Mouse (Mus musculus): ENCODE results near the gene Slc47a2. TPM values are rescaled to one million over a fixed set of nuclear protein-coding genes. Genes with fewer than 3 reads are reported as not detected.

The Slc47a2 gene
- polyA plus RNA-seq, 1 experiment from 2014 or later: 0.09 TPM

DNA sequence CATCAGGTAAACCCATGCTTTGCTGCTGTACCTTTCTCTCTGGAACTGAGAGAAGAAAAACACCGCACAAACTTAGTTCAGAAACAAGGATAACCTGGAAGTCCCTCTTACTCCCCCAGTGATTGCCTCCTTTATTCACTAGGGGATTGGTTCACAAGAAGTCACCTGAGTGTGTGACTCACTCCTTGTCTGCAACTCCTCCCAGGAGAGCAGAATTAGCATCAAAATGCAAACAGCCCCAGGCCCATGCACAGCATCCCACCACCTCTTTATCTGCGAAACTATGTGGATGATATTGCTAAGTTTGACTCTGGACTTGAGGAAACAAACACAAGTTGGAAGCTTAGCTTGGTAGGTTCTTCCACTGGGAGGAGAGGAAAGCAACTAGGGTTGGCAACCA, 45.3 kb downstream of the Slc47a2 start:
- H3K27ac ChIP-seq: no peak overlapping the region
- no peaks in the 10 kb centered on the region for H3K27me3 ChIP-seq
- H3K36me3 ChIP-seq: no peaks in the 10 kb centered on the region
- 92% methylated on average over 2 of the region's 2 CpGs for WGBS
- H3K9ac ChIP-seq: no peak overlapping the region
- no peaks in the 10 kb centered on the region for H3K9me3 ChIP-seq
- no peak overlapping the region for H3K4me3 ChIP-seq
- peaks cover 7% of the 10 kb centered on the region; the same call in 1 of the 2 replicates for H3K4me1 ChIP-seq (replicated peaks)
- no peak for ATAC-seq (ENCODE audit: low FRiP score)
- H3K4me2 ChIP-seq: no peak overlapping the region

DNA sequence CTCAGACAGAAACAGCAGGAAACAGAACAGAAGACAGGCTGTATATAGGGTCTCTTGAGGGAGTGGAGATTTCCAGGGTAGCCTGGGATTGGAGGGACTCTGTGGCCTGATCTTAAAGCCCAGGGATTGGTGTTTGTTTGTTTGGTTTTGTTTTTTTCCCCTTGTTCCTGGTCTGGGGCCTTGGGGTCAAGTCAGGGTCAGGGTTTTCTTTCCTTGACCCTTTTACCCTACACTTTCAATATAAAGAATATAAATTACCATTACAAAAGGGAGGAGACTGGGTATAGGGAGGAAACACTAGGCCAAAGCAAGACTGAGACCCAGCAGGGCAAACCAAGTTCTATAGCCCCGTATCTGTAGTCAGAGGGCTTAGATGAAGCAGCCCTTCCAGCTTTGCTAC, 46.1 kb downstream of the Slc47a2 start:
- Histone ChIP-seq H3K4me2 (no peak overlapping the region), H3K9ac (no peak overlapping the region), H3K36me3 (no peaks in the 10 kb centered on the region), H3K27me3 (no peaks in the 10 kb centered on the region), H3K9me3 (no peaks in the 10 kb centered on the region), H3K4me3 (no peak overlapping the region), H3K27ac (no peak overlapping the region), H3K4me1 (replicated peaks) (peaks cover 7% of the 10 kb centered on the region; the same call in 1 of the 2 replicates)
- 16% methylated on average over 1 of the region's 1 CpGs for WGBS
- ATAC-seq (ENCODE audit: low FRiP score): no peak

DNA sequence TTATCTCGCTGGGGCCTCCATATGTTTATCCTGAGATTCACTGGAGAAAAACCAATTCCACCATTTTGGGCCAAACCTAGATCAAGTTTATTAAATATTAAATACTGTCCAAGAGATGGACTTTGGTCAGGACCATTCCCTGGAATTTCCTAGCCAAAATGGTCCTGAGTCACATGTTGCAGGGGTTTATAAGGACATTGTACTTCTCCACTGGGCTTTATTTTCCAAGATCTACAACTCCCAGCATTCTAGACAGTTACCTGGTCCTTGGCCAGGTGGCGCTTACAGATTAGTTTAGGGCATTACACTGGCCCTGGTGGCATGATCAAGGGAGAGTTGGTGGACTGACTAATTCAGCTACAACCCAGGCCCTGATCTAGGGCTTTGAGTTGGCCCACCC, 47.1 kb downstream of the Slc47a2 start:
- H3K27me3 ChIP-seq: no peaks in the 10 kb centered on the region
- no peaks in the 10 kb centered on the region for H3K36me3 ChIP-seq
- no peak for ATAC-seq (ENCODE audit: low FRiP score)
- H3K9ac ChIP-seq: no peak overlapping the region
- WGBS: 92% methylated on average over 2 of the region's 2 CpGs
- no peaks in the 10 kb centered on the region for H3K9me3 ChIP-seq
- H3K4me3 ChIP-seq: no peak overlapping the region
- peaks cover under 1% of the 10 kb centered on the region; the same call in 1 of the 2 replicates for H3K4me1 ChIP-seq (replicated peaks)
- no peak overlapping the region for H3K4me2 ChIP-seq
- no peak overlapping the region for H3K27ac ChIP-seq

- Histone ChIP-seq H3K4me3 (no peak overlapping the region), H3K9me3 (no peaks in the 10 kb centered on the region), H3K36me3 (no peaks in the 10 kb centered on the region), H3K4me2 (no peak overlapping the region), H3K4me1 (replicated peaks) (no peaks in the 10 kb centered on the region), H3K27me3 (no peaks in the 10 kb centered on the region), H3K9ac (no peak overlapping the region), H3K27ac (no peak overlapping the region)
- 91% methylated on average over 3 of the region's 3 CpGs for WGBS
- ATAC-seq (ENCODE audit: low FRiP score): no peak
Observed at GRCm38 (mm10) chr11:61294431-61294830, 48.2 kb downstream of the Slc47a2 start.

GRCm38 (mm10) chr11:61293251-61293650, 49.4 kb downstream of the Slc47a2 start:
- Histone ChIP-seq H3K9ac (no peak overlapping the region), H3K4me1 (replicated peaks) (no peaks in the 10 kb centered on the region), H3K4me3 (no peak overlapping the region), H3K9me3 (no peaks in the 10 kb centered on the region), H3K27ac (no peak overlapping the region), H3K27me3 (no peaks in the 10 kb centered on the region), H3K4me2 (no peak overlapping the region), H3K36me3 (no peaks in the 10 kb centered on the region)
- ATAC-seq (ENCODE audit: low FRiP score): no peak
- 17% methylated on average over 2 of the region's 2 CpGs for WGBS

- ATAC-seq (ENCODE audit: low FRiP score): no peak
- H3K9ac ChIP-seq: no peak overlapping the region
- no peaks in the 10 kb centered on the region for H3K4me1 ChIP-seq (replicated peaks)
- H3K36me3 ChIP-seq: no peaks in the 10 kb centered on the region
- 85% methylated on average over 6 of the region's 6 CpGs for WGBS
- no peaks in the 10 kb centered on the region for H3K27me3 ChIP-seq
- no peak overlapping the region for H3K27ac ChIP-seq
- H3K4me3 ChIP-seq: no peak overlapping the region
- H3K9me3 ChIP-seq: no peaks in the 10 kb centered on the region
- no peak overlapping the region for H3K4me2 ChIP-seq
Observed at GRCm38 (mm10) chr11:61284323-61284722, 58.3 kb downstream of the Slc47a2 start.

DNA sequence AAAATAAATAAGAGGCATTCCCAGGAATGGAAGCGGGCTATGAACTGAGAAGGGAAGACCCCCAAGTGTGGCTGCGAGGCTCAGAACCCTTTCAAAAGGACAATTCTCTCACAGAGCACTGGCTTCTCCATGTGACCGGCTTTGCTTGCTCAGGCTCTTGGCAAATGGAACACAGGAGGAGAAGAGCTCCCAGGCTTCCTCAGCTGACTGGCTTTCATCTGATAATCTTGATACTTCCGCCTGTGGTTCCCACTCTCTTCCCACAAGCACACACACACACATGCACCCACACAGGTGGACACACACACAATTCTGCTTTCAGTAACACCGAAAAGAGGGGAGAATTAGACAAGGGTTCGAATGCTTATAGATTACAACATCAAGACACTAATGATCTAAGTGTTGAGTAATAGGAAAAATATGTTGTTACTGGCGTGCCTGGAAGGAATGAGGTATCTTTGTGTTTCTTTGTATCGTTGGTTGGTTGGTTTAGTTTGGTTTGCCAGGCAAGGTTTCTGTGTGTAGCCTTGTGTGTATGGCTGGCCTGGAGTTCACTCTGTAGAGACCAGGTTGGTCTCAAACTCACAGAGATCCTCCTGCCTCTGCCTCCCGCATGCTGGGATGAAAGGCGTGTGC, 59.1 kb downstream of the Slc47a2 start:
- 84% methylated on average over 10 of the region's 10 CpGs for WGBS
- H3K27me3 ChIP-seq: no peaks in the 10 kb centered on the region
- H3K4me3 ChIP-seq: no peak overlapping the region
- H3K27ac ChIP-seq: no peak overlapping the region
- H3K9ac ChIP-seq: no peak overlapping the region
- H3K9me3 ChIP-seq: no peaks in the 10 kb centered on the region
- H3K4me2 ChIP-seq: no peak overlapping the region
- H3K36me3 ChIP-seq: no peaks in the 10 kb centered on the region
- no peak for ATAC-seq (ENCODE audit: low FRiP score)
- no peaks in the 10 kb centered on the region for H3K4me1 ChIP-seq (replicated peaks)

- no peak for ATAC-seq (ENCODE audit: low FRiP score)
- WGBS: 89% methylated on average over 8 of the region's 8 CpGs
- H3K27me3 ChIP-seq: no peaks in the 10 kb centered on the region
- H3K36me3 ChIP-seq: no peaks in the 10 kb centered on the region
- no peak overlapping the region for H3K4me2 ChIP-seq
- no peaks in the 10 kb centered on the region for H3K4me1 ChIP-seq (replicated peaks)
- H3K4me3 ChIP-seq: no peak overlapping the region
- no peaks in the 10 kb centered on the region for H3K9me3 ChIP-seq
- H3K27ac ChIP-seq: no peak overlapping the region
- H3K9ac ChIP-seq: no peak overlapping the region
Observed at GRCm38 (mm10) chr11:61278445-61279077, 64.1 kb downstream of the Slc47a2 start.

- no peaks in the 10 kb centered on the region for H3K4me1 ChIP-seq (replicated peaks)
- ATAC-seq (ENCODE audit: low FRiP score): no peak
- WGBS: 66% methylated on average over 2 of the region's 2 CpGs
- H3K9me3 ChIP-seq: no peaks in the 10 kb centered on the region
- H3K4me3 ChIP-seq: no peak overlapping the region
- H3K36me3 ChIP-seq: no peaks in the 10 kb centered on the region
- no peaks in the 10 kb centered on the region for H3K27me3 ChIP-seq
- H3K9ac ChIP-seq: no peak overlapping the region
- H3K4me2 ChIP-seq: no peak overlapping the region
- H3K27ac ChIP-seq: no peak overlapping the region
Observed at GRCm38 (mm10) chr11:61277937-61278336, 64.7 kb downstream of the Slc47a2 start.

GRCm38 (mm10) chr11:61276482-61276881, 66.2 kb downstream of the Slc47a2 start:
- H3K27ac ChIP-seq: no peak overlapping the region
- H3K9me3 ChIP-seq: no peaks in the 10 kb centered on the region
- WGBS: 83% methylated on average over 3 of the region's 3 CpGs
- H3K4me1 ChIP-seq (replicated peaks): no peaks in the 10 kb centered on the region
- ATAC-seq (ENCODE audit: low FRiP score): no peak
- H3K9ac ChIP-seq: no peak overlapping the region
- H3K27me3 ChIP-seq: no peaks in the 10 kb centered on the region
- no peak overlapping the region for H3K4me3 ChIP-seq
- no peaks in the 10 kb centered on the region for H3K36me3 ChIP-seq
- H3K4me2 ChIP-seq: no peak overlapping the region

GRCm38 (mm10) chr11:61275106-61275505, 67.6 kb downstream of the Slc47a2 start:
- Histone ChIP-seq H3K4me2 (no peak overlapping the region), H3K27me3 (no peaks in the 10 kb centered on the region), H3K4me3 (no peak overlapping the region), H3K9ac (no peak overlapping the region), H3K27ac (no peak overlapping the region), H3K9me3 (no peaks in the 10 kb centered on the region), H3K4me1 (replicated peaks) (no peaks in the 10 kb centered on the region), H3K36me3 (no peaks in the 10 kb centered on the region)
- WGBS: 87% methylated on average over 8 of the region's 8 CpGs
- no peak for ATAC-seq (ENCODE audit: low FRiP score)

DNA sequence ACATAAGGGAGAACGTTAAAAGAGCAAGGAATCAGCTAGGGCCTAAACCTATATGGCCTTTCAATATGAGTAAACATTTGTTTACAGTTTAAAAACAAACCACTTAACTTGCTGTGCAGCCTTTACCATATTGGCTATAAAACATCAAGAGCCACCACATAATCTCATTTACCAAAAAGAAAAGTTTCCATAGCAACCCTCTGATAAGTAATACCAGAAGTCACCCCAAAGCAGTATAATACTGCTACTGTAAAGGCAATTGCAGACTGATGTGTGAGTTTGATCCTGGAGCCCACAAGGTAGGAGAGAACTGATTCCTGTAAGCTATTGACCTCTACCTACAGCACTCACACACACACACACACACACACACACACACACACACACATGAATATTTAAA, 68.2 kb downstream of the Slc47a2 start:
- H3K4me2 ChIP-seq: no peak overlapping the region
- no peaks in the 10 kb centered on the region for H3K4me1 ChIP-seq (replicated peaks)
- H3K4me3 ChIP-seq: no peak overlapping the region
- no peak overlapping the region for H3K9ac ChIP-seq
- no peaks in the 10 kb centered on the region for H3K36me3 ChIP-seq
- 91% methylated on average over 1 of the region's 1 CpGs for WGBS
- H3K9me3 ChIP-seq: no peaks in the 10 kb centered on the region
- H3K27me3 ChIP-seq: no peaks in the 10 kb centered on the region
- no peak overlapping the region for H3K27ac ChIP-seq
- no peak for ATAC-seq (ENCODE audit: low FRiP score)

GRCm38 (mm10) chr11:61273928-61274327, 68.7 kb downstream of the Slc47a2 start:
- no peak overlapping the region for H3K4me2 ChIP-seq
- WGBS: 94% methylated on average over 2 of the region's 2 CpGs
- no peak overlapping the region for H3K4me3 ChIP-seq
- no peaks in the 10 kb centered on the region for H3K9me3 ChIP-seq
- ATAC-seq (ENCODE audit: low FRiP score): no peak
- H3K27ac ChIP-seq: no peak overlapping the region
- H3K27me3 ChIP-seq: peaks cover 1% of the 10 kb centered on the region
- no peak overlapping the region for H3K9ac ChIP-seq
- H3K36me3 ChIP-seq: no peaks in the 10 kb centered on the region
- H3K4me1 ChIP-seq (replicated peaks): no peaks in the 10 kb centered on the region

All from hindbrain, embryonic 13.5 days (tissue).